Mouse (Mus musculus): ENCODE measurements at regions not wholly inside any gene's neighbourhood (a gene's known extent, or its start where the extent isn't known, plus 50 kb on each side); places are given as distances from the start of the nearest gene placed in this dataset.

- ATAC-seq (no peak), DNase-seq (ENCODE audit: low spot score) (no peak)
- no peak overlapping the region for H3K4me2 ChIP-seq (ENCODE audit: low read length)
- H3K4me1 ChIP-seq (ENCODE audit: control insufficient read depth, insufficient read depth, low read length), result no peaks in the 10 kb centered on the region
- H3K27me3 ChIP-seq (replicated peaks; ENCODE audit: control insufficient read depth, insufficient read depth, low read length), result no peaks in the 10 kb centered on the region
- no peak overlapping the region for H3K4me3 ChIP-seq (ENCODE audit: low read depth, low read length)
- WGBS, result 81% methylated on average over 2 of the region's 2 CpGs
- H3K36me3 ChIP-seq (ENCODE audit: control insufficient read depth, insufficient read depth, low read length), result no peaks in the 10 kb centered on the region
- no peaks in the 10 kb centered on the region for H3K9me3 ChIP-seq (replicated peaks; ENCODE audit: control insufficient read depth, low read length)
- no peak overlapping the region for H3K9ac ChIP-seq (ENCODE audit: low read length)
- H3K27ac ChIP-seq (ENCODE audit: low read depth, low read length), result no peak overlapping the region
These were observed 919.9 kb upstream of the Tenm2 start for GRCm38 (mm10) chr11:38155706-38156105.

GRCm38 (mm10) chr11:38143436-38143835 lies 907.7 kb upstream of the Tenm2 start:
- WGBS, result 94% methylated on average over 2 of the region's 2 CpGs
- Histone ChIP-seq H3K27ac (ENCODE audit: low read depth, low read length) (no peak overlapping the region), H3K36me3 (ENCODE audit: control insufficient read depth, insufficient read depth, low read length) (no peaks in the 10 kb centered on the region), H3K4me2 (ENCODE audit: low read length) (no peak overlapping the region), H3K4me3 (ENCODE audit: low read depth, low read length) (no peak overlapping the region), H3K27me3 (replicated peaks; ENCODE audit: control insufficient read depth, insufficient read depth, low read length) (no peaks in the 10 kb centered on the region), H3K9me3 (replicated peaks; ENCODE audit: control insufficient read depth, low read length) (no peaks in the 10 kb centered on the region), H3K4me1 (ENCODE audit: control insufficient read depth, insufficient read depth, low read length) (no peaks in the 10 kb centered on the region), H3K9ac (ENCODE audit: low read length) (no peak overlapping the region)
- DNase-seq (ENCODE audit: low spot score) (no peak), ATAC-seq (no peak)

GRCm38 (mm10) chr11:38128851-38129250 lies 893.1 kb upstream of the Tenm2 start:
- Histone ChIP-seq H3K9me3 (replicated peaks; ENCODE audit: control insufficient read depth, low read length) (no peaks in the 10 kb centered on the region), H3K27me3 (replicated peaks; ENCODE audit: control insufficient read depth, insufficient read depth, low read length) (no peaks in the 10 kb centered on the region), H3K4me1 (ENCODE audit: control insufficient read depth, insufficient read depth, low read length) (no peaks in the 10 kb centered on the region), H3K27ac (ENCODE audit: low read depth, low read length) (no peak overlapping the region), H3K4me3 (ENCODE audit: low read depth, low read length) (no peak overlapping the region), H3K36me3 (ENCODE audit: control insufficient read depth, insufficient read depth, low read length) (no peaks in the 10 kb centered on the region), H3K9ac (ENCODE audit: low read length) (no peak overlapping the region), H3K4me2 (ENCODE audit: low read length) (no peak overlapping the region)
- DNase-seq (ENCODE audit: low spot score) (no peak), ATAC-seq (no peak)

GRCm38 (mm10) chr11:38123789-38124330 lies 888.1 kb upstream of the Tenm2 start:
- 87% methylated on average over 2 of the region's 2 CpGs for WGBS
- H3K9ac ChIP-seq (ENCODE audit: low read length), result no peak overlapping the region
- H3K4me2 ChIP-seq (ENCODE audit: low read length), result no peak overlapping the region
- no peaks in the 10 kb centered on the region for H3K9me3 ChIP-seq (replicated peaks; ENCODE audit: control insufficient read depth, low read length)
- no peak for ATAC-seq
- no peak overlapping the region for H3K27ac ChIP-seq (ENCODE audit: low read depth, low read length)
- no peak overlapping the region for H3K4me3 ChIP-seq (ENCODE audit: low read depth, low read length)
- DNase-seq (ENCODE audit: low spot score), result no peak
- H3K36me3 ChIP-seq (ENCODE audit: control insufficient read depth, insufficient read depth, low read length), result no peaks in the 10 kb centered on the region
- H3K4me1 ChIP-seq (ENCODE audit: control insufficient read depth, insufficient read depth, low read length), result 0 out of 2 replicates have a peak, but pooled peaks cover 4% of the 10 kb centered on the region
- no peaks in the 10 kb centered on the region for H3K27me3 ChIP-seq (replicated peaks; ENCODE audit: control insufficient read depth, insufficient read depth, low read length)

GRCm38 (mm10) chr11:38122474-38122873 lies 886.7 kb upstream of the Tenm2 start:
- Histone ChIP-seq H3K27me3 (replicated peaks; ENCODE audit: control insufficient read depth, insufficient read depth, low read length) (no peaks in the 10 kb centered on the region), H3K4me3 (ENCODE audit: low read depth, low read length) (no peak overlapping the region), H3K9me3 (replicated peaks; ENCODE audit: control insufficient read depth, low read length) (no peaks in the 10 kb centered on the region), H3K27ac (ENCODE audit: low read depth, low read length) (no peak overlapping the region), H3K4me1 (ENCODE audit: control insufficient read depth, insufficient read depth, low read length) (0 out of 2 replicates have a peak, but pooled peaks cover 4% of the 10 kb centered on the region), H3K36me3 (ENCODE audit: control insufficient read depth, insufficient read depth, low read length) (no peaks in the 10 kb centered on the region), H3K9ac (ENCODE audit: low read length) (no peak overlapping the region), H3K4me2 (ENCODE audit: low read length) (no peak overlapping the region)
- DNase-seq (ENCODE audit: low spot score), result no peak
- WGBS, result 69% methylated on average over 1 of the region's 1 CpGs
- no peak for ATAC-seq

- 0 out of 2 replicates have a peak, but pooled peaks cover 4% of the 10 kb centered on the region for H3K4me1 ChIP-seq (ENCODE audit: control insufficient read depth, insufficient read depth, low read length)
- no peak overlapping the region for H3K9ac ChIP-seq (ENCODE audit: low read length)
- no peak overlapping the region; the same call in 1 of the 2 replicates for H3K4me2 ChIP-seq (ENCODE audit: low read length)
- ATAC-seq (peak; percentile 34; the same call in 1 of the 2 replicates), DNase-seq (ENCODE audit: low spot score) (no peak)
- no peaks in the 10 kb centered on the region for H3K27me3 ChIP-seq (replicated peaks; ENCODE audit: control insufficient read depth, insufficient read depth, low read length)
- no peak overlapping the region for H3K4me3 ChIP-seq (ENCODE audit: low read depth, low read length)
- no peaks in the 10 kb centered on the region for H3K9me3 ChIP-seq (replicated peaks; ENCODE audit: control insufficient read depth, low read length)
- no peaks in the 10 kb centered on the region for H3K36me3 ChIP-seq (ENCODE audit: control insufficient read depth, insufficient read depth, low read length)
- no peak overlapping the region for H3K27ac ChIP-seq (ENCODE audit: low read depth, low read length)
- 24% methylated on average over 8 of the region's 8 CpGs for WGBS
These were observed 885.4 kb upstream of the Tenm2 start for GRCm38 (mm10) chr11:38121051-38121616.

GRCm38 (mm10) chr11:38117741-38118140 lies 882.0 kb upstream of the Tenm2 start:
- Histone ChIP-seq H3K36me3 (ENCODE audit: control insufficient read depth, insufficient read depth, low read length) (no peaks in the 10 kb centered on the region), H3K9me3 (replicated peaks; ENCODE audit: control insufficient read depth, low read length) (no peaks in the 10 kb centered on the region), H3K27ac (ENCODE audit: low read depth, low read length) (no peak overlapping the region), H3K9ac (ENCODE audit: low read length) (no peak overlapping the region), H3K4me1 (ENCODE audit: control insufficient read depth, insufficient read depth, low read length) (0 out of 2 replicates have a peak, but pooled peaks cover 4% of the 10 kb centered on the region), H3K4me3 (ENCODE audit: low read depth, low read length) (no peak overlapping the region), H3K27me3 (replicated peaks; ENCODE audit: control insufficient read depth, insufficient read depth, low read length) (no peaks in the 10 kb centered on the region), H3K4me2 (ENCODE audit: low read length) (no peak overlapping the region)
- 73% methylated on average over 5 of the region's 5 CpGs for WGBS
- no peak for ATAC-seq
- DNase-seq (ENCODE audit: low spot score), result no peak

- DNase-seq (ENCODE audit: low spot score) (no peak), ATAC-seq (no peak)
- Histone ChIP-seq H3K27me3 (replicated peaks; ENCODE audit: control insufficient read depth, insufficient read depth, low read length) (no peaks in the 10 kb centered on the region), H3K27ac (ENCODE audit: low read depth, low read length) (no peak overlapping the region), H3K9ac (ENCODE audit: low read length) (no peak overlapping the region), H3K4me1 (ENCODE audit: control insufficient read depth, insufficient read depth, low read length) (no peaks in the 10 kb centered on the region), H3K4me2 (ENCODE audit: low read length) (no peak overlapping the region), H3K4me3 (ENCODE audit: low read depth, low read length) (no peak overlapping the region), H3K36me3 (ENCODE audit: control insufficient read depth, insufficient read depth, low read length) (no peaks in the 10 kb centered on the region), H3K9me3 (replicated peaks; ENCODE audit: control insufficient read depth, low read length) (no peaks in the 10 kb centered on the region)
- 47% methylated on average over 2 of the region's 2 CpGs for WGBS
These were observed 856.4 kb upstream of the Tenm2 start for GRCm38 (mm10) chr11:38092202-38092601.

GRCm38 (mm10) chr11:38075171-38075732 lies 839.5 kb upstream of the Tenm2 start:
- Histone ChIP-seq H3K27ac (ENCODE audit: low read depth, low read length) (no peak overlapping the region), H3K4me1 (ENCODE audit: control insufficient read depth, insufficient read depth, low read length) (no peaks in the 10 kb centered on the region; the same call in 1 of the 2 replicates), H3K4me2 (ENCODE audit: low read length) (peak overlapping the region; percentile 24), H3K9me3 (replicated peaks; ENCODE audit: control insufficient read depth, low read length) (no peaks in the 10 kb centered on the region), H3K36me3 (ENCODE audit: control insufficient read depth, insufficient read depth, low read length) (no peaks in the 10 kb centered on the region), H3K4me3 (ENCODE audit: low read depth, low read length) (no peak overlapping the region), H3K27me3 (replicated peaks; ENCODE audit: control insufficient read depth, insufficient read depth, low read length) (no peaks in the 10 kb centered on the region), H3K9ac (ENCODE audit: low read length) (no peak overlapping the region)
- peak; percentile 45 for DNase-seq (ENCODE audit: low spot score)
- WGBS, result 59% methylated on average over 11 of the region's 11 CpGs
- 0 out of 2 replicates have a peak, but pooled peaks have one; percentile 29 for ATAC-seq
